Mouse (Mus musculus) midbrain, embryonic 10.5 days (tissue): Measurements from ENCODE around the gene Enpp1. TPM values are rescaled to one million over a fixed set of nuclear protein-coding genes. Genes with fewer than 3 reads are reported as not detected.

Experiments
- DNase-seq: peaks from one replicate; pipeline ENCODE4 v3.0.0-alpha.2; 2017; ENCODE audit warnings: low spot score
- H3K27ac ChIP-seq: fragments of 300-500 bp; sonication (generic); replicated peaks from 2 replicates; pipeline ENCODE4 v1.5.1; 2016; ENCODE audit warnings: mild to moderate bottlenecking
- H3K27me3 ChIP-seq: fragments of 300-500 bp; sonication (generic); 2 replicates; pipeline ENCODE4 v1.6.1; 2016; ENCODE audit warnings: low read depth, mild to moderate bottlenecking; ENCODE audit not compliant: poor library complexity, severe bottlenecking
- H3K36me3 ChIP-seq: fragments of 300-500 bp; sonication (generic); 2 replicates; pipeline ENCODE4 v1.6.1; 2016; ENCODE audit warnings: mild to moderate bottlenecking, moderate library complexity
- H3K4me1 ChIP-seq: fragments of 300-500 bp; sonication (generic); 2 replicates; pipeline ENCODE4 v1.6.1; 2016
- H3K4me3 ChIP-seq: fragments of 300-500 bp; sonication (generic); 2 replicates; pipeline ENCODE4 v1.5.1; 2016; ENCODE audit warnings: mild to moderate bottlenecking, moderate library complexity
- H3K9me3 ChIP-seq: fragments of 300-500 bp; sonication (generic); replicated peaks from 2 replicates; pipeline ENCODE4 v1.6.1; 2016; ENCODE audit warnings: mild to moderate bottlenecking
- WGBS: fragments of 180-500 bp; shearing (Covaris S2); methylation state at CpG from one replicate; pipeline ENCODE4 v1.1.7; 2016; 5-methylcytosine and 5-hydroxymethylcytosine counted together
- polyA plus RNA-seq: library from polyadenylated mRNA; unstranded; fragments of >200 nt; fragmentation: Nextera tagmentation; extraction: Ambion mirVana; gene quantifications from 2 replicates; pipeline ENCODE4 v1.2.1, GENCODE M21; 2016

The Enpp1 gene
- 0.36 and 0.92 TPM in 2 replicates for polyA plus RNA-seq

- DNase-seq: peak; percentile 65
These were observed at the start of gene Enpp1 for GRCm38 (mm10) chr10:24711480-24712366. Gene Enpp1, minus strand, starts transcription at chr10:24712159.

GRCm38 (mm10) chr10:24758326-24758915 is 46.5 kb upstream of the Enpp1 start:
- no peaks in the 10 kb centered on the region for H3K9me3 ChIP-seq
- H3K4me3 ChIP-seq: no peak overlapping the region
- no peaks in the 10 kb centered on the region for H3K36me3 ChIP-seq
- H3K4me1 ChIP-seq: peaks cover 26% of the 10 kb centered on the region
- no peak overlapping the region for H3K27ac ChIP-seq
- WGBS: 68% methylated on average over 8 of the region's 8 CpGs
- no peak for DNase-seq
- H3K27me3 ChIP-seq: no peaks in the 10 kb centered on the region

More at GRCm38 (mm10) chr10:24711480-24712366, at the start of gene Enpp1:
- Histone ChIP-seq H3K27me3 (peaks cover 50% of the 10 kb centered on the region), H3K36me3 (no peaks in the 10 kb centered on the region), H3K9me3 (no peaks in the 10 kb centered on the region), H3K27ac (peak within 1 kb of the TSS; percentile 69), H3K4me1 (peaks cover 16% of the 10 kb centered on the region), H3K4me3 (peak within 1 kb of the TSS; percentile 74)
- 1% methylated on average over 79 of the region's 79 CpGs for WGBS

GRCm38 (mm10) chr10:24754874-24755540 is 43.0 kb upstream of the Enpp1 start:
- 64% methylated on average over 9 of the region's 9 CpGs for WGBS
- H3K9me3 ChIP-seq: no peaks in the 10 kb centered on the region
- H3K36me3 ChIP-seq: no peaks in the 10 kb centered on the region
- H3K4me1 ChIP-seq: peaks cover 26% of the 10 kb centered on the region
- DNase-seq: no peak
- H3K27ac ChIP-seq: peak overlapping the region; percentile 42
- no peaks in the 10 kb centered on the region for H3K27me3 ChIP-seq
- H3K4me3 ChIP-seq: peak overlapping the region; percentile 39; the same call in 1 of the 2 replicates

- DNase-seq: no peak
- Histone ChIP-seq H3K27ac (peak overlapping the region; percentile 42; the same call in 1 of the 2 replicates), H3K27me3 (no peaks in the 10 kb centered on the region), H3K9me3 (no peaks in the 10 kb centered on the region), H3K4me1 (peaks cover 26% of the 10 kb centered on the region), H3K4me3 (peak overlapping the region; percentile 39), H3K36me3 (no peaks in the 10 kb centered on the region)
- 48% methylated on average over 11 of the region's 11 CpGs for WGBS
These were observed 42.4 kb upstream of the Enpp1 start for GRCm38 (mm10) chr10:24754251-24754835.

- no peaks in the 10 kb centered on the region for H3K9me3 ChIP-seq
- no peaks in the 10 kb centered on the region for H3K27me3 ChIP-seq
- no peaks in the 10 kb centered on the region for H3K36me3 ChIP-seq
- H3K27ac ChIP-seq: no peak overlapping the region
- H3K4me3 ChIP-seq: peak overlapping the region; percentile 39
- DNase-seq: no peak
- peaks cover 25% of the 10 kb centered on the region for H3K4me1 ChIP-seq
- WGBS: 80% methylated on average over 16 of the region's 16 CpGs
These were observed 41.7 kb upstream of the Enpp1 start for GRCm38 (mm10) chr10:24753536-24754250.

- Histone ChIP-seq H3K9me3 (no peaks in the 10 kb centered on the region), H3K4me3 (no peak overlapping the region), H3K27ac (no peak overlapping the region), H3K27me3 (no peaks in the 10 kb centered on the region), H3K4me1 (no peaks in the 10 kb centered on the region), H3K36me3 (no peaks in the 10 kb centered on the region)
- WGBS: 84% methylated on average over 12 of the region's 13 CpGs
- DNase-seq: no peak
These were observed 31.1 kb upstream of the Enpp1 start for GRCm38 (mm10) chr10:24742950-24743487.

GRCm38 (mm10) chr10:24741229-24742198 is 29.6 kb upstream of the Enpp1 start:
- Histone ChIP-seq H3K36me3 (no peaks in the 10 kb centered on the region), H3K27me3 (no peaks in the 10 kb centered on the region), H3K27ac (no peak overlapping the region), H3K4me3 (no peak overlapping the region), H3K9me3 (no peaks in the 10 kb centered on the region), H3K4me1 (no peaks in the 10 kb centered on the region)
- 75% methylated on average over 7 of the region's 7 CpGs for WGBS
- DNase-seq: no peak

- Histone ChIP-seq H3K9me3 (0 out of 2 replicates have a peak, but pooled peaks cover 5% of the 10 kb centered on the region), H3K4me3 (no peak overlapping the region), H3K27me3 (no peaks in the 10 kb centered on the region), H3K27ac (no peak overlapping the region), H3K4me1 (no peaks in the 10 kb centered on the region), H3K36me3 (no peaks in the 10 kb centered on the region)
- DNase-seq: no peak
- 88% methylated on average over 2 of the region's 2 CpGs for WGBS
These were observed 27.2 kb upstream of the Enpp1 start for GRCm38 (mm10) chr10:24739171-24739570.

GRCm38 (mm10) chr10:24738456-24738855 is 26.5 kb upstream of the Enpp1 start:
- Histone ChIP-seq H3K4me1 (no peaks in the 10 kb centered on the region), H3K27ac (no peak overlapping the region), H3K27me3 (no peaks in the 10 kb centered on the region), H3K9me3 (0 out of 2 replicates have a peak, but pooled peaks cover 5% of the 10 kb centered on the region), H3K36me3 (no peaks in the 10 kb centered on the region), H3K4me3 (no peak overlapping the region)
- WGBS: 82% methylated on average over 2 of the region's 2 CpGs
- no peak for DNase-seq

GRCm38 (mm10) chr10:24735027-24735777 is 23.2 kb upstream of the Enpp1 start:
- 93% methylated on average over 5 of the region's 5 CpGs for WGBS
- no peaks in the 10 kb centered on the region for H3K27me3 ChIP-seq
- H3K27ac ChIP-seq: no peak overlapping the region
- no peak overlapping the region for H3K4me3 ChIP-seq
- H3K36me3 ChIP-seq: no peaks in the 10 kb centered on the region
- DNase-seq: no peak
- H3K4me1 ChIP-seq: 0 out of 2 replicates have a peak, but pooled peaks cover 5% of the 10 kb centered on the region
- 0 out of 2 replicates have a peak, but pooled peaks cover 5% of the 10 kb centered on the region for H3K9me3 ChIP-seq
